Mouse (Mus musculus) bone marrow macrophage, adult 2 months (primary cell): ENCODE measurements around the gene 4931429L15Rik.

Experiments
- CTCF ChIP-seq: IDR thresholded peaks from 2 replicates; pipeline ENCODE4 v1.5.1; 2012; ENCODE audit warnings: low read depth, mild to moderate bottlenecking, low read length, moderate library complexity
- POLR2A ChIP-seq: IDR thresholded peaks from 2 replicates; pipeline ENCODE4 v1.6.1; 2012; ENCODE audit warnings: mild to moderate bottlenecking, low read depth, low read length, borderline replicate concordance

DNA sequence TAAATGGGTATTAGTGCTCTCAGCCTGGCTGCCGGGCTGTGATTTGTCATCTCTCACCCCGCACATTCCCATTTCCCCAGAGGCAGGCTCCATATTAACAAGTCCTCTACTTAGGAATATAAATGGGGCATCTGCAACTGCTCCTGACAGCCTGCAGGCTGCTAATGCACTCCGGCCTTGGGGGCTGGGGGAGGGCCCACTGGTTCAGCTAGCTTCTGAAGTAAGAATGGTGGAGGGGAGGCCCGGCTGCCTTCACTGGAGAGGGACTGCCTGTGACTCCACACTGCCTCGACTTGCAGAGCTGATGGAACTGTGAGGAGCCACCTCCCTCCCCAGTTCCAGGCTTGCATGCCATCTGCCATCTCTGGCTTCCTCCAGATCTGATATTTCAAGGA, 33.5 kb upstream of the 4931429L15Rik start:
- no peak for TF ChIP-seq CTCF
- no peak for TF ChIP-seq POLR2A
